In the genomic region with DNA sequence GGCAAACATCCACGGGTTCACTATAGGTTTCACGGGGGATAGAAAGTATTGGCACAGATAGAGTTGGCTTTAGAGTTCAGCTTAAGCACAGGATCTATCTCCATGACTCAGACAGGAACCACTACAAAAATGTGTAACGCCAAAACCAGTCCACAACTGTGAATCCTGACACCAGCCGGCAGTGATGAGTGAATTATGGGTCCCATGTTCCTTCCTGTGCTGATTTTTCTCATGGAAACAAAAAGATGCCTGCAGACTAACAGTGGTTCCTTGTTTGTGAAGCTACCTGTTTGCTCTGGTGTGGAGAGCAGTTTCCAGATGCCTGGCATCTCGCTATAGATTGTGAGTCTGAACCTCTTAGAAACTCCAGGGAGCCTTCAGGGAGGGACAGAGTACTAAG, we compare ENCODE assay signal across 15 mouse cellular contexts.
"Had no signal": no experiment of that assay in that cellular context is flagged by ENCODE, and none has a peak within 500 bp of the region (broad histone marks: within the 10 kb centered on the region; RNA-seq: fewer than 3 reads in every experiment).

No protein-coding gene starts in this region.

- H3K27ac ChIP-seq: layer of hippocampus, adult 2 months; limb, embryonic 13.5 days; liver, embryonic 14.5 days; midbrain, embryonic 15.5 days; neural tube, embryonic 13.5 days; stomach, embryonic 15.5 days had no signal

- H3K4me2 ChIP-seq: limb, embryonic 13.5 days; midbrain, embryonic 15.5 days; neural tube, embryonic 13.5 days; stomach, embryonic 15.5 days had no signal

- H3K36me3 ChIP-seq: midbrain, embryonic 15.5 days; neural tube, embryonic 13.5 days; stomach, embryonic 15.5 days had no signal

- ATAC-seq: hindbrain, embryonic 16.5 days; inflammation-experienced regulatory T-cells, adult 6 months; intestine, postnatal 0 days; lung, postnatal 0 days; midbrain, embryonic 15.5 days had no signal

- H3K9ac ChIP-seq: limb, embryonic 13.5 days; liver, embryonic 14.5 days; midbrain, embryonic 15.5 days; neural tube, embryonic 13.5 days; stomach, embryonic 15.5 days had no signal

- DNase-seq: left cerebral cortex, postnatal 4 days; lung, adult 18-20 months; lung, postnatal 36 days; retina, postnatal 1 day; thymus, postnatal 4 days had no signal

- H3K27me3 ChIP-seq: limb, embryonic 13.5 days; midbrain, embryonic 15.5 days; neural tube, embryonic 13.5 days; stomach, embryonic 15.5 days had no signal

- H3K9me3 ChIP-seq: limb, embryonic 13.5 days; midbrain, embryonic 15.5 days; neural tube, embryonic 13.5 days; stomach, embryonic 15.5 days had no signal

- H3K4me1 ChIP-seq: midbrain, embryonic 15.5 days; neural tube, embryonic 13.5 days; stomach, embryonic 15.5 days had no signal

- H3K4me3 ChIP-seq: layer of hippocampus, adult 2 months; limb, embryonic 13.5 days; midbrain, embryonic 15.5 days; neural tube, embryonic 13.5 days; stomach, embryonic 15.5 days had no signal
